In the genomic region with DNA sequence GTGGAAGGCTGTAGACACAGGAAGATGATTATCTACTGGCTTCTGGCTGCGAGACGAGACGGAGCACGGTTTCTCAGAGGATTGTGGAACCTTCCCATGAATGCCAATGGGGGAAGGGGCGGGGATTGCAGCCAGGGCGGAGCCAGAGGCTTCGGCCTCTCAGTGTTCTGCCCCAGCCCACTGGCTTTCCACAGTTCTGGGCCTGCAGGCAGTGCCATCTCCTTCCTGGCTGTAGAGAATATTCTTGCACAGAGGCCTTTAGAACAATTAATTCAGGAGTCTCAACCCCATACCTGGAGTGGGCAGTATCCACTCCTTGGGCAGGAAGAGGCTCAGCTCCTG, we compare ENCODE assay signal across 9 mouse cellular contexts. TPM values are rescaled to one million over a fixed set of nuclear protein-coding genes. Genes with fewer than 3 reads are reported as not detected.
A peak's percentile ranks its signal among the peaks of the same experiment; 100 is the strongest.
DNase-seq lines count a peak whose midpoint lies in the region; ATAC-seq and TF ChIP-seq lines count a peak whose summit lies in the region.
"Had no signal": no experiment of that assay in that cellular context is flagged by ENCODE, and none has a peak within 500 bp of the region (broad histone marks: within the 10 kb centered on the region; RNA-seq: fewer than 3 reads in every experiment).

No protein-coding gene starts in this region.

- no peaks in the 10 kb centered on the region for H3K36me3 ChIP-seq in kidney, adult 2 months (ENCODE audit: control insufficient read depth, insufficient read depth, low read length)
- H3K36me3 ChIP-seq in forebrain, embryonic 11.5 days (ENCODE audit: control insufficient read depth, insufficient read depth, low read length): no peaks in the 10 kb centered on the region
- no peaks in the 10 kb centered on the region for H3K36me3 ChIP-seq in kidney, embryonic 15.5 days

- H3K4me1 ChIP-seq in kidney, adult 2 months (ENCODE audit: control insufficient read depth, insufficient read depth, low read length): no peaks in the 10 kb centered on the region
- H3K4me1 ChIP-seq in forebrain, embryonic 11.5 days (replicated peaks; ENCODE audit: control insufficient read depth, insufficient read depth, low read length): no peaks in the 10 kb centered on the region
- peaks cover 5% of the 10 kb centered on the region for H3K4me1 ChIP-seq in kidney, embryonic 15.5 days

- H3K27me3 ChIP-seq in kidney, adult 2 months (replicated peaks; ENCODE audit: control insufficient read depth, insufficient read depth, low read length): no peaks in the 10 kb centered on the region
- H3K27me3 ChIP-seq in forebrain, embryonic 11.5 days (ENCODE audit: control insufficient read depth, insufficient read depth, low read length): no peaks in the 10 kb centered on the region
- no peaks in the 10 kb centered on the region; the same call in 1 of the 2 replicates for H3K27me3 ChIP-seq in kidney, embryonic 15.5 days
- H3K27me3 ChIP-seq: Patski had no signal

- TF ChIP-seq CTCF in kidney, adult 2 months (conservative IDR thresholded peaks at IDR 0.05; ENCODE audit: insufficient read depth, insufficient read length, low read depth, low read length): no peak

- peak; percentile 71; the same call in 1 of the 2 replicates for ATAC-seq in forebrain, embryonic 11.5 days (replicated peaks; ENCODE audit: low FRiP score)
- ATAC-seq in kidney, embryonic 15.5 days (replicated peaks; ENCODE audit: low FRiP score): no peak
- ATAC-seq in inflammation-experienced regulatory T-cells, adult 6 months: no peak
- ATAC-seq: Patski had no signal

- H3K4me3 ChIP-seq in kidney, adult 2 months (ENCODE audit: insufficient read depth, low read depth, low read length): no peak overlapping the region
- H3K4me3 ChIP-seq in forebrain, embryonic 11.5 days (ENCODE audit: low read depth, low read length): no peak overlapping the region
- peak overlapping the region; percentile 23 for H3K4me3 ChIP-seq in kidney, embryonic 15.5 days (replicated peaks)

- TF ChIP-seq POLR2A in kidney, adult 2 months (IDR thresholded peaks at IDR 0.05; ENCODE audit: low read depth, low read length): no peak

- peak overlapping the region; percentile 44 for H3K4me2 ChIP-seq in forebrain, embryonic 11.5 days (ENCODE audit: low read depth, low read length, severe bottlenecking)
- peak overlapping the region; percentile 53 for H3K4me2 ChIP-seq in kidney, embryonic 15.5 days

- no peaks in the 10 kb centered on the region for H3K9me3 ChIP-seq in forebrain, embryonic 11.5 days (ENCODE audit: control insufficient read depth, low read length)
- H3K9me3 ChIP-seq in kidney, embryonic 15.5 days (replicated peaks): no peaks in the 10 kb centered on the region

- 0 out of 2 replicates have a peak overlapping the region, but pooled peaks have one; percentile 23 for H3K9ac ChIP-seq in forebrain, embryonic 11.5 days (ENCODE audit: low read length)
- H3K9ac ChIP-seq in kidney, embryonic 15.5 days: no peak overlapping the region

- 14% methylated on average over 7 of the region's 7 CpGs for WGBS in kidney, adult 2 months
- 5% methylated on average over 7 of the region's 7 CpGs for WGBS in forebrain, embryonic 11.5 days
- 4% methylated on average over 7 of the region's 7 CpGs for WGBS in kidney, embryonic 15.5 days

- no peak overlapping the region for H3K27ac ChIP-seq in kidney, adult 2 months (ENCODE audit: insufficient read depth, low read depth, low read length)
- H3K27ac ChIP-seq in forebrain, embryonic 11.5 days (ENCODE audit: low read depth, low read length): no peak overlapping the region
- H3K27ac ChIP-seq in kidney, embryonic 15.5 days: no peak overlapping the region

- peak; percentile 24 for DNase-seq in kidney, adult 2 months
- no peak for DNase-seq in kidney, adult 11 months
- DNase-seq in forebrain, embryonic 11.5 days (ENCODE audit: low spot score): peak; percentile 71
- peak; percentile 67 for DNase-seq in lung, postnatal 36 days
- no peak for DNase-seq in c-Kit-positive CD71-positive TER-119-positive erythroid progenitor cells, embryonic 14.5 days (ENCODE audit: low spot score)
- DNase-seq in cerebellum, adult 9-11 months: no peak

RNA-seq across cellular contexts. Expression of gene Lmx1b, which starts 18.9 kb away (rescaled TPM):
- polyA plus RNA-seq in kidney, adult 2 months (2012; rRNA removed): 2.9 and 3.7 TPM in 2 replicates
- 1.0 and 1.6 TPM in 2 replicates for polyA plus RNA-seq in forebrain, embryonic 11.5 days (2014; fragmentation: Nextera tagmentation; extraction: Ambion mirVana)
- polyA plus RNA-seq in kidney, embryonic 15.5 days (2015; fragmentation: Nextera tagmentation; extraction: Ambion mirVana): 1.1 and 1.2 TPM in 2 replicates
- polyA plus RNA-seq in inflammation-experienced regulatory T-cells, adult 6 months (2017; shearing (Covaris generic)): not detected

Comparison
In these comparisons a context has a peak if more than half of its experiments do, and no peak if none do; other contexts are left out.
1. DNase-seq: peak in kidney, adult 2 months (single experiment), forebrain, embryonic 11.5 days (single experiment) and lung, postnatal 36 days (single experiment); none in kidney, adult 11 months (single experiment), c-Kit-positive CD71-positive TER-119-positive erythroid progenitor cells, embryonic 14.5 days (single experiment) and cerebellum, adult 9-11 months (single experiment).